Mouse (Mus musculus): ENCODE results near the gene Sh3yl1. TPM values are rescaled to one million over a fixed set of nuclear protein-coding genes. Genes with fewer than 3 reads are reported as not detected.

Gene Sh3yl1
- total RNA-seq, 2 experiments from 2014 or later: 1.8 to 2.3 TPM

DNA sequence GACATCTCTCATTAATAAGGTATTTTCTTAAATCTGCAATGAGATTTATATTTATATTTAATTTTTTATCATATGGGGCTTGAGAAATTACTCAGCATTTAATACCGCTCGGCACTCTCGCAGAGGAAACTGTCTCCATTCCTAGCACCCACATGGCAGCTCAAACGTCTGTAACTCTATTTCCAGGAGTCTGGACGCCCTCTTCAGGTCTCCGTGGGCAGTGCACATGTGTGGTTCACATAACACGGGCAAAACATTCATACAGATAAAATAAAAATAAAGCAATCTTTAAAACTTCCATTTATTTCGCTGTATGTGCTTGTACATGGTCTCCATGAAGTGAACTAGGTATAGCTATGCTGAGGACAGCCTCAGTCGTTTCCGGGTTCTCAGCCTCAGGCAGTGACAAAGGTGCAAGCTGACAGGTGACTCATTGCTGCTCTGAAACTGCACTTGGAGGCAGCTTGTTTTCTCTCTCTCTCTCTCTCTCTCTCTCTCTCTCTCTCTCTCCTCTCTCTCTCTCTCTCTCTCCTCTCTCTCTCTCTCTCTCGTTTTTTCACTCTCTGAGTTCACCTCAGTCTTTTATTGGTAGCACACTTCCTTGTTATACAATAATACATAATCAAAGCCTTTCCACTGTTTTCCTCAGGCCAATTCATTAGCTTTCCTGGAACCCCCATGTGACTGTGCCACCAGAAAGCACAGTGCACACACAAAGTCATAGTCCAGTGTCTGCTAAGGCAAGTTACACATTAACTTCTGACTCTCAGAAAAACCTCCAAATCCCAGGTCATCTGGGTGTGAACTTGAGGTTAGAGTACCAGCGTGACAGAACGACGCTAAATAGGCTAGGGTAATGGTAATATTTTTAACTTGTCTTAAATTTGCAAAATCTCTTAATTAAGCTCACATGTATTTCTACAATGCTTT is 31.9 kb downstream of the Sh3yl1 start:
- DNase-seq: no peak
- intact Hi-C loops (cut with DNase I): no loop called here

DNA sequence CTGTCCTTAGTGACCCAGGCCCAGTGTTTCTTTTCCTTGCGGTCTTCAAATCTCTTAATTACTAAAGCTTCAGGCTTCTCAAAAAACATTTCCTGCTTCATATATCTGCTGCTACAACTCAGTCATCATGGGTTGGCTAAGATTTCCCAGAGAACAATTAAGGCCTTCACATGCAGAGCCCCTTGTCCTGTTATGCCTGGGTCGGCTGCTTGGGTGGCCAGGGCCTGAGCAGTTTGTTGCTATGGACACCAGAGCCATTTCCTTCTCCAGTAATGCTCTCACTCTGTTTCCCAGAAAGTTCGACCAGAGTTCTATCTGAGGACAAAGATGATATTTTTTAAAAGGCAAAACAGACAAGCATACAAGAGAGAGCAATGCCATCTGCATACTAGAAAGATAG is 32.7 kb downstream of the Sh3yl1 start:
- DNase-seq: no peak
- intact Hi-C loops (cut with DNase I): no loop called here

- no peak for DNase-seq
- intact Hi-C loops (cut with DNase I): no loop called here
Observed at GRCm38 (mm10) chr12:30970700-30971099, 59.2 kb downstream of the Sh3yl1 start.

GRCm38 (mm10) chr12:31003795-31004194 is 92.3 kb downstream of the Sh3yl1 start:
- no peak for DNase-seq
- intact Hi-C loops (cut with DNase I): no loop called here

GRCm38 (mm10) chr12:31005010-31005409 is 93.5 kb downstream of the Sh3yl1 start:
- intact Hi-C loops (cut with DNase I): loop anchor here (1.0 kb wide), 1 partner anchor 408 kb away; no protein-coding TSS in a partner anchor
- DNase-seq: peak; percentile 38 to 75

GRCm38 (mm10) chr12:31008171-31008570 is 96.7 kb downstream of the Sh3yl1 start:
- intact Hi-C loops (cut with DNase I): no loop called here
- peak; percentile 9 to 18 for DNase-seq

Other genes with a start within 250 kb of the Sh3yl1 start
- gene Alkal2, start 27.3 kb upstream of the Sh3yl1 start, total RNA-seq (2021): under 1 TPM; 0.44 to 0.98 TPM
- 10 to 100 TPM; 28.7 to 30.6 TPM for gene Acp1, start 79 bp upstream of the Sh3yl1 start, total RNA-seq (2021)
- gene Fam110c, start 162.2 kb downstream of the Sh3yl1 start, total RNA-seq (2021): under 1 TPM; 0.35 to 0.75 TPM

Data from heart, postnatal 36 days (tissue).